31 mouse cellular contexts compared by ENCODE assay signal in the genomic region with DNA sequence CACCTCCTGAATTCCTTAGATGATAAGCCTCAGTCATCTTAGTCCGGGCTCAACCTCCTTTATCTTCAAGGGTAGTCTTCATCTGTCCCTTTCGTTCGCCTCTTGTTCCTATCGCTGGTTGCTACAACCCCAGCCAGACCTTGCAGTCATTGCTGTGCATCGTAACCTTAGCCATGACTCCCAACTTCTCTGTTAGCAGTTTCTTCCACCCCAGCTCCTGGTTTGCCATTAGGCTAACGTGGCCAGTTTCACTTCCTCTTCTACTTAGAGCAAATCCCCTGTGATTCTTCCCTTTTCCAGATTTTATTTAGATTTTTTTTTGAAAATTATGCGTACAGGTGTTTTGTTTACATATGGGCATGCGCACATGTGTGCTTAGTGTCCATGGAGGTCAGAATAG. TPM values are rescaled to one million over a fixed set of nuclear protein-coding genes. Genes with fewer than 3 reads are reported as not detected.
DNase-seq lines count a peak whose midpoint lies in the region; ATAC-seq and TF ChIP-seq lines count a peak whose summit lies in the region.
"Had no signal": no experiment of that assay in that cellular context is flagged by ENCODE, and none has a peak within 500 bp of the region (broad histone marks: within the 10 kb centered on the region; RNA-seq: fewer than 3 reads in every experiment).

No protein-coding gene starts in this region.

- H3K4me1 ChIP-seq in lung, postnatal 0 days (ENCODE audit: insufficient read depth, low read depth, low read length): peaks cover 2% of the 10 kb centered on the region; the same call in 1 of the 2 replicates
- H3K4me1 ChIP-seq in lung, adult 2 months (ENCODE audit: control insufficient read depth, insufficient read depth, low read length): peaks cover 2% of the 10 kb centered on the region
- peaks cover 6% of the 10 kb centered on the region for H3K4me1 ChIP-seq in liver, embryonic 16.5 days (ENCODE audit: control insufficient read depth, low read depth, low read length)
- H3K4me1 ChIP-seq in thymus, adult 2 months (replicated peaks; ENCODE audit: control insufficient read depth, insufficient read depth, low read length): peaks cover 3% of the 10 kb centered on the region
- H3K4me1 ChIP-seq: embryonic facial prominence, embryonic 10.5 days; forebrain, embryonic 15.5 days; heart, embryonic 12.5 days; hindbrain, embryonic 12.5 days; kidney, embryonic 15.5 days; limb, embryonic 12.5 days; midbrain, embryonic 13.5 days; neural tube, embryonic 12.5 days had no signal

- ATAC-seq in lung, postnatal 0 days: no peak
- peak; percentile 62 for ATAC-seq in common myeloid progenitor, adult 5-6 weeks (replicated peaks; ENCODE audit: low read depth, poor library complexity, severe bottlenecking)
- 0 out of 2 replicates have a peak, but pooled peaks have one; percentile 16 for ATAC-seq in liver, embryonic 16.5 days (ENCODE audit: low read depth)
- ATAC-seq: activated CD4-positive, CD25-positive, alpha-beta regulatory T cell, adult 4 months; forebrain, embryonic 15.5 days; intestine, postnatal 0 days; midbrain, embryonic 13.5 days had no signal

- H3K27ac ChIP-seq in lung, postnatal 0 days (ENCODE audit: low read length): no peak overlapping the region
- H3K27ac ChIP-seq in liver, embryonic 16.5 days (ENCODE audit: low read length): no peak overlapping the region
- H3K27ac ChIP-seq in thymus, adult 2 months (ENCODE audit: control insufficient read depth, insufficient read depth, low read length): no peak overlapping the region
- H3K27ac ChIP-seq: embryonic facial prominence, embryonic 10.5 days; forebrain, embryonic 15.5 days; hindbrain, embryonic 12.5 days; kidney, embryonic 15.5 days; limb, embryonic 12.5 days; midbrain, embryonic 13.5 days; neural tube, embryonic 12.5 days had no signal

- TF ChIP-seq CTCF in lung, postnatal 0 days (IDR thresholded peaks at IDR 0.05): no peak
- no peak for TF ChIP-seq CTCF in lung, adult 2 months (IDR thresholded peaks at IDR 0.05; ENCODE audit: insufficient read depth, low read length)
- no peak for TF ChIP-seq CTCF in thymus, adult 2 months (IDR thresholded peaks at IDR 0.05; ENCODE audit: borderline replicate concordance, control insufficient read depth, extremely low read depth, insufficient read depth, low read length, poor library complexity)

- H3K9ac ChIP-seq in lung, postnatal 0 days (replicated peaks; ENCODE audit: low read depth): no peak overlapping the region
- no peak overlapping the region for H3K9ac ChIP-seq in liver, embryonic 16.5 days (ENCODE audit: low read depth, low read length)
- H3K9ac ChIP-seq: forebrain, embryonic 15.5 days; heart, embryonic 12.5 days; hindbrain, embryonic 12.5 days; kidney, embryonic 15.5 days; limb, embryonic 12.5 days; midbrain, embryonic 13.5 days; neural tube, embryonic 12.5 days had no signal

- no peak for TF ChIP-seq POLR2A in lung, adult 2 months (IDR thresholded peaks at IDR 0.05; ENCODE audit: borderline replicate concordance, extremely low read depth, low read depth, low read length)
- TF ChIP-seq POLR2A in thymus, adult 2 months (IDR thresholded peaks at IDR 0.05; ENCODE audit: control insufficient read depth, extremely low read depth, insufficient read depth, low read length, poor library complexity): no peak

- H3K4me3 ChIP-seq in lung, postnatal 0 days (ENCODE audit: low read depth, low read length): no peak overlapping the region
- H3K4me3 ChIP-seq in lung, adult 2 months (replicated peaks; ENCODE audit: extremely low read depth, low read depth, low read length): no peak overlapping the region
- no peak overlapping the region for H3K4me3 ChIP-seq in liver, embryonic 16.5 days (ENCODE audit: low read depth, low read length)
- no peak overlapping the region for H3K4me3 ChIP-seq in thymus, adult 2 months (ENCODE audit: control insufficient read depth, insufficient read depth, low read length)
- H3K4me3 ChIP-seq: embryonic facial prominence, embryonic 10.5 days; forebrain, embryonic 15.5 days; heart, embryonic 12.5 days; hindbrain, embryonic 12.5 days; kidney, embryonic 15.5 days; limb, embryonic 12.5 days; midbrain, embryonic 13.5 days; neural tube, embryonic 12.5 days had no signal

- 88% methylated on average over 8 of the region's 8 CpGs for WGBS in lung, postnatal 0 days
- WGBS in lung, adult 2 months: 87% methylated on average over 8 of the region's 8 CpGs
- WGBS in liver, embryonic 16.5 days (ENCODE audit: insufficient replicate concordance): 64% methylated on average over 8 of the region's 8 CpGs
- WGBS in thymus, adult 2 months: 90% methylated on average over 8 of the region's 8 CpGs

- H3K27me3 ChIP-seq in lung, postnatal 0 days (replicated peaks; ENCODE audit: insufficient read depth, low read length): no peaks in the 10 kb centered on the region
- H3K27me3 ChIP-seq in liver, embryonic 16.5 days (ENCODE audit: control insufficient read depth, insufficient read depth, low read depth, low read length): no peaks in the 10 kb centered on the region
- no peaks in the 10 kb centered on the region for H3K27me3 ChIP-seq in thymus, adult 2 months (ENCODE audit: control insufficient read depth, insufficient read depth, low read length)
- H3K27me3 ChIP-seq: forebrain, embryonic 15.5 days; heart, embryonic 12.5 days; hindbrain, embryonic 12.5 days; kidney, embryonic 15.5 days; limb, embryonic 12.5 days; midbrain, embryonic 13.5 days; neural tube, embryonic 12.5 days had no signal

- H3K9me3 ChIP-seq in lung, postnatal 0 days (ENCODE audit: low read length): no peaks in the 10 kb centered on the region
- H3K9me3 ChIP-seq in liver, embryonic 16.5 days (replicated peaks; ENCODE audit: control insufficient read depth, low read length): no peaks in the 10 kb centered on the region
- H3K9me3 ChIP-seq: embryonic facial prominence, embryonic 10.5 days; forebrain, embryonic 15.5 days; heart, embryonic 12.5 days; hindbrain, embryonic 12.5 days; kidney, embryonic 15.5 days; limb, embryonic 12.5 days; midbrain, embryonic 13.5 days; neural tube, embryonic 12.5 days had no signal

- peak; percentile 56 for DNase-seq in lung, postnatal 0 days (ENCODE audit: low spot score)
- DNase-seq in lung, adult 2 months: no peak
- DNase-seq in left cerebral cortex, adult 18-20 months (ENCODE audit: low spot score in 2 of 2): no peak
- no peak for DNase-seq in thymus, adult 2 months
- DNase-seq in embryo, embryonic 9.5 days (ENCODE audit: extremely low spot score): no peak
- DNase-seq: adrenal gland, postnatal 10 days; cerebellum, adult 9-10 months; heart, postnatal 10 days; lung, adult 18-20 months; retina, postnatal 1 day; right cerebral cortex, postnatal 25 days; spleen, adult 18-20 months; thymus, postnatal 25 days had no signal

- no peak for TF ChIP-seq EP300 in lung, postnatal 0 days (IDR thresholded peaks at IDR 0.05)

- H3K36me3 ChIP-seq in lung, postnatal 0 days (ENCODE audit: insufficient read depth, low read length): no peaks in the 10 kb centered on the region
- no peaks in the 10 kb centered on the region for H3K36me3 ChIP-seq in liver, embryonic 16.5 days (ENCODE audit: control insufficient read depth, insufficient read depth)
- H3K36me3 ChIP-seq in thymus, adult 2 months (ENCODE audit: control insufficient read depth, insufficient read depth, low read length): no peaks in the 10 kb centered on the region
- H3K36me3 ChIP-seq: embryonic facial prominence, embryonic 10.5 days; forebrain, embryonic 15.5 days; heart, embryonic 12.5 days; hindbrain, embryonic 12.5 days; kidney, embryonic 15.5 days; limb, embryonic 12.5 days; midbrain, embryonic 13.5 days; neural tube, embryonic 12.5 days had no signal

- no peak overlapping the region for H3K4me2 ChIP-seq in lung, postnatal 0 days (replicated peaks; ENCODE audit: low read depth, low read length)
- H3K4me2 ChIP-seq in liver, embryonic 16.5 days (ENCODE audit: low read depth, low read length): no peak overlapping the region
- H3K4me2 ChIP-seq: forebrain, embryonic 15.5 days; heart, embryonic 12.5 days; hindbrain, embryonic 12.5 days; kidney, embryonic 15.5 days; limb, embryonic 12.5 days; midbrain, embryonic 13.5 days; neural tube, embryonic 12.5 days had no signal

RNA-seq across cellular contexts. Expression of a gene that starts 33.0 kb away (rescaled TPM):
- 73.7 and 89.5 TPM in 2 replicates for polyA plus RNA-seq in lung, postnatal 0 days (2015; fragmentation: Nextera tagmentation; extraction: Ambion mirVana)
- 26.6 and 54.4 TPM in 2 replicates for polyA plus RNA-seq in lung, adult 2 months (2012; rRNA removed)
- 244 and 283 TPM in 2 replicates for total RNA-seq in common myeloid progenitor, adult 5-6 weeks (2017)
- 43.0 and 43.1 TPM in 2 replicates for polyA plus RNA-seq in liver, embryonic 16.5 days (2015; fragmentation: Nextera tagmentation; extraction: Ambion mirVana)
- total RNA-seq in left cerebral cortex, adult 18-20 months (2021): 1 to 10 TPM; 6.2 to 7.1 TPM
- polyA plus RNA-seq in thymus, adult 2 months (2012; rRNA removed): 62.8 and 71.2 TPM in 2 replicates

RNA-seq across cellular contexts. Expression of a gene that starts 33.2 kb away (rescaled TPM):
- 0.06 and 0.17 TPM in 2 replicates for polyA plus RNA-seq in lung, postnatal 0 days (2015; fragmentation: Nextera tagmentation; extraction: Ambion mirVana)
- polyA plus RNA-seq in lung, adult 2 months (2012; rRNA removed): 0.03 and 0.04 TPM in 2 replicates
- total RNA-seq in common myeloid progenitor, adult 5-6 weeks (2017): not detected in 2 replicates
- 0.05 TPM in 1 of 2 replicates, not detected in the other for polyA plus RNA-seq in liver, embryonic 16.5 days (2015; fragmentation: Nextera tagmentation; extraction: Ambion mirVana)
- total RNA-seq in left cerebral cortex, adult 18-20 months (2021): not detected
- polyA plus RNA-seq in thymus, adult 2 months (2012; rRNA removed): 0.04 TPM in 1 of 2 replicates, not detected in the other
- total RNA-seq: adrenal gland, postnatal 10 days; gastrocnemius, adult 8-10 months; heart, postnatal 10 days; layer of hippocampus, adult 18-20 months; layer of hippocampus, postnatal 25 days; left cerebral cortex, postnatal 10 days had no signal
- polyA plus RNA-seq: activated CD4-positive, CD25-positive, alpha-beta regulatory T cell, adult 4 months; C2C12; embryonic facial prominence, embryonic 10.5 days; forebrain, embryonic 15.5 days; heart, embryonic 12.5 days; intestine, postnatal 0 days; kidney, embryonic 15.5 days; stomach, embryonic 14.5 days had no signal
